Mouse (Mus musculus) mesoderm, embryonic 11.5 days (tissue): Measurements from ENCODE around the gene Lamc2.

Source experiments
- DNase-seq: peaks from one replicate; pipeline ENCODE4 v3.0.0-alpha.2; 2012; ENCODE audit warnings: low read depth, low spot score

Gene Lamc2

GRCm38 (mm10) chr1:153127622-153128021, 58.6 kb downstream of the Lamc2 start:
- DNase-seq = no peak

DNA sequence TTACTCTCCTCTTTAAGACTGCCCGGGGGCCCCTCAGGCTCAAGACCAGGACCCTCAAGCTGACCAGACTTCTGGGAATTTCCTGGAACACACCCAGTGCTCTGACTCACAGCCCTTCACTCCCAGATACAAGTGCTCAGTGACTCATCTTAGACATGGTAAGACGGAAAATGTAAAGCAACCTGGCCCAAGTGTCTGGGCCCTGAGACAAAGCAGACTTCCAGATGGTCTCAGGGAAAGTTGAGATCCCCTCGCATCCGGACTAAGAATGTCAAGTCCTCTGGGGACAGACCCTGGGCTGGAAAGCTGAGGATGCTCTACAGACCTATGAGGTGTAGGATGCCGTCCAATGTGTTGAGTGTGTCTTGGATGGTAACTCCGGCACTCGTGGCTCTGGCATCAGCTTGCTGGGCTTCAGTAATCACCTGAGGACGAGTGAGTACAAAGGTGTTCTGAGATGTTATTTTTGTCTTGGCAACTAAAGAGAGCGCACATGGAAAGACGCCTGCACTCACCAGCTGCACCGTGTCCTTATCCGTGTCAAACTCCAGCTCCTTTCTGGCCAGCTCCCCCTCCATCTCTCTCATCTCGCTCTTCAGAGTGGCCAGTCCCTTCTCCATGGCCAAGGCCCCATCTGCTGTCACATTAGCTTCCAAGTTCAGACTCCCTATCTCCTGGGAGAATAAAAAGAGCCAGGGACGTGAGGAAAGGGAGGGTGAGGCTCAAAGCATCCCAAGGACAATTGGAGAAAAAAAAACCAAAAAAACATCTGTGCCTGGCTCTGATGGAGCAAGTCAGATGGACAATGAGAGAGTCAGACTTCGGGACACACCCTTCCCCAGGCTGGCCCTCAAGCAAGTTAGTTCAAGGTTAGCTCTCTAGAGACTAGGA, 59.5 kb downstream of the Lamc2 start:
- DNase-seq = no peak

DNA sequence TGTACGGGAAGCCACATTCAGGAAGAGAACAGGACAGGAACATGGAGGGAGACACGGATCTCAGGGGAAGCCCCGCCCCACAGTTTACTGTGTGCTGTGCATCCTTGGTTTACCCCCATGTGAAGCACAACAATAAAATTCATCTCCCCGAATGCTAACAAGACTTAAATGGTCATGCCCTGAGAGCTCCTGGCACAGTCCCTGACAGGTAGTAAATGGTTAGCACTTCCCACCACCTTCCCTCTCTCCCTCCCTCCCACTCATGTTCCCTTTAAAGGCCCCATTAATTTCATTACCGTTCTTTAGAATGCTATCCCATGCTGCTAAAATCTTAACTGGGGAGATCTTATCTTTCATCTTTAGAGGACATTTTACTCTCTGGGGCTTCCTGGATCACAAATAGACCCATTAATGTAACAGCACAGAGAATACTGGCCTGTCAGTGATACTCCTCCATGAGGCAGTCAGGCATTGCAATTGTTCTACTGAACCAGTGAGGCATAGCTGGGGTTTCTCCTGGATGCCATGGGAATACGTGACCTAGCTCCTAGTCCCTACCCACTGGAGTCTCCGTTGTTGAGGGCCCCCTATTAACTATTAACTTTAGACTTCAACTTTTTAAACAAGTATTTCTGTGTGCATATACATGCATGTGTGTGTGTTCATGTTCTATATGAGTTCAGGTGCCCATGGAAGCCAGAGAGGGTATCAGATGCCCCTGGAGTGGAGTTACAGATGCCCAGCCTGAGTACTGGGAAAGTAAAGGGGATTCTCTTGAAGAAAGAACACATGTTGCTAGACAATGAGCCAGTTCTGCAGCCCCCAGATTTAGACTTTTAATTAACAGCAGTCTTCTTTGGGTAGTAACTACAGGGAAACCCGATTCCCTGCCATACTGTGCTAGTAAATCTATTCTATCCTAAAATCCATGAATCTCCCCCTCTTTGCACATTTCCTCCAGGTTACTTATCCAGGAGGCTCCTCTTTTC, 60.7 kb downstream of the Lamc2 start:
- no peak for DNase-seq

DNA sequence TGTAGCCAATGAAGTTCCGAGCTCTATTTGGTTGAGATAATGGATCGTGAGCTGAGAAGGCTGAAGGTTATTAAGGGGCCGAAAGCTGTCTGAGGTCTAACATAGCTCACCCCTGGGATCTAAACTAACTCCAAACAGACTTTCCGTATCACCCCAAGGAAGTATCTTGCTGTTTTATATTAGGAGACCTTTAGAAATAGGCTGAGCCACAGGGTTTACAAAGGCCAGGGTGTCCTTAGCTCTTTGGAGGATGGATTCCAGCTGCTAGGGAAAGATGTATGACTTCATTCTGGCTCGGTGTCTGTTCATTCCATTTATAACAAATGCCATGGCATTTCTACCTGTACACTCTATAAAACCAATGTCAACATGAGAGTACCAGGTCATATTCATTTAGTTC, 61.7 kb downstream of the Lamc2 start:
- DNase-seq = no peak

- no peak for DNase-seq
These were observed 63.5 kb downstream of the Lamc2 start for GRCm38 (mm10) chr1:153122764-153123163.

GRCm38 (mm10) chr1:153121320-153121719, 64.9 kb downstream of the Lamc2 start:
- no peak for DNase-seq

DNA sequence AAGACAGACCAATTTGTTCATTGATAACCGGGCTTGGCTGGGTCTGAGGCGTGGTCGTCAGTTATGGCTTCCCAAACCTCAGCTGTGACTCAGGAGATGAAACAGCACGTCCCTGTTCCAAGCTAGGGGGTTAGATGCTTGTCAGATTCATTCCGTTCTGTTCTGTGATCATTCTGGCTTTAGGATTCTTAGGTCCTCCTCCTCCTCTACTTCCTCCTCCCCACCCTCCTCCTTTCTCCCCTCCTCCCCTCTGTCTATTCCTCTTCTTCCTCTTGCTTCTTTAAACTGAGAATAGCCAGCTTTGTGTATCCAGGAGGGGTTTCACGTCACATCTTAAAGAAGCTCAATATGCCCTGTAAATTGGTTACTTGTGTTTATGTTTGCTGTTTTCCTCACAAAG, 65.7 kb downstream of the Lamc2 start:
- DNase-seq = no peak

DNA sequence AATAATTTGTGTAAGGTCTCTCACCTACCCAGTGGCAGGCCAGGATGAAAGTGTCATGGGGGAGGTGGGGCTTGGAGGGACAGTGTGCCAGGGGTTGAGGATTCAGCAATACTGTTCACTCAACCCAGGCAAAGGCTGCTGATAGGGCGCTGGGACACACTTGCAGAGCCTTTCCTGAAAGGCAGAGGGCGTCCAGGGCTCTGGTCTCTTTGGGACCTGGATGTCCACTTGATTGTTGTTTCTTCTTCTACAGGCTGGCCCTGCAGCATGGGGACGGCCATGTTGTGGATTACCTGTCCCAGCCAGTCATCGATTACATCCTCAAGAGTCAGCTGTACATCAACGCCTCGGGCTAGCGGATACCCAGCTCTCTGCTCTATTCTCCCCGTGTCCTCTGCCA, 70.9 kb downstream of the Lamc2 start:
- no peak for DNase-seq

DNA sequence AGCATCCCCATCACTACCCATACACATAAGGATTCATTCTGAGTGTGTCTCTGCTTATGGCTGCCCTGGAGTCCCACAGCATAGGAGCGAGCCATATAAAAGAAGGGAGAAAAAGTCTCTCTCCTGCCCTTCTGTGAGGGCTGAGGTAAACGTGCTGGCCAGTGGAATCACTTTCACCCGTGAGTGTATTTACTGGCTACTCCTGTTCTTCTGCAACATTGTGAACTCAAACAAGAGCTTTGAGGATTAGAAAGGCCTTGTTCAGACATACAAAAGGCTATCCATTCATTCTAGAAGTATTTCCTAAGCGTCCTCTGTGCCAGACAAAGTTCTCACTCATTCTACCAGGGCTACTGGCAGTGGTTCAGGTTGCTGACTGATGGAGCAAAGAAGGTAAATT, 74.7 kb downstream of the Lamc2 start:
- no peak for DNase-seq

- DNase-seq = no peak
These were observed 76.4 kb downstream of the Lamc2 start for GRCm38 (mm10) chr1:153109836-153110235.

DNA sequence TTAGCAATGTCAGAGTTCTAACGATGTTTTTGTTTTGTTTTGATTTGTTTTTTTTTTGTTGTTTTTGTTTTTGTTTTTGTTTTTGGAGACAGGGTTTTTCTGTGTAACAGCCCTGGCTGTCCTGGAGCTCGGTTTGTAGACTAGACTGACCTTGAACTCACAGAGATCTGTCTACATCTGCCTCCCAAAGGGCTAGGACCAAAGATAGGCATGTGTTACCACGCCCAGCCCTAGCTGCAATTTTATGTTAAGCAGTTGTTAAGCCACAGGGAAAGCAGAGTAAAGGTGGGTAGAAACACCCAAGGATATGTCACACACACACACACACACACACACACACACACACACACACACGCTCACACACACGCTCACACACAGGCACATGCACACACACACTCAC, 76.9 kb downstream of the Lamc2 start:
- no peak for DNase-seq

DNA sequence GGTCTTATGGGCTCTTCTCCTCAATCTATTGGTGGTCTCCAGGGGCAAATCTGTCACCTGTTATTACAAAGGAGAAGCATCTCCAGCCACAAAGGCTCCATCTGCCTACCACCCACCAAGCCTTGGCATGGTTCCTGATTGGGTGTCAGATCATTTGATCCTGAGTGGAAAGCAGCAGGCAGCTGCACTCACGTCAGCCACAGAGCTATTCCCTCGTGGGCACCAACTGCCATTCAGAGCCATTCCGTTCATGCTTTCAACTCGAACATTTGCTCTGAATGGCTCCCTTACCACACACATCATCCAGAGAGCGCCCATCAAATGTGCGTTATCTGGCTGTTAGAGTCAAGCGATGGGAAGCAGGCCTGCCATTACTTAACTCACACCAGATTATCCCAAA, 78.4 kb downstream of the Lamc2 start:
- peak; percentile 52 for DNase-seq

GRCm38 (mm10) chr1:153104804-153105203, 81.4 kb downstream of the Lamc2 start:
- DNase-seq = no peak

- DNase-seq = no peak
These were observed 83.1 kb downstream of the Lamc2 start for GRCm38 (mm10) chr1:153103186-153103554.

DNA sequence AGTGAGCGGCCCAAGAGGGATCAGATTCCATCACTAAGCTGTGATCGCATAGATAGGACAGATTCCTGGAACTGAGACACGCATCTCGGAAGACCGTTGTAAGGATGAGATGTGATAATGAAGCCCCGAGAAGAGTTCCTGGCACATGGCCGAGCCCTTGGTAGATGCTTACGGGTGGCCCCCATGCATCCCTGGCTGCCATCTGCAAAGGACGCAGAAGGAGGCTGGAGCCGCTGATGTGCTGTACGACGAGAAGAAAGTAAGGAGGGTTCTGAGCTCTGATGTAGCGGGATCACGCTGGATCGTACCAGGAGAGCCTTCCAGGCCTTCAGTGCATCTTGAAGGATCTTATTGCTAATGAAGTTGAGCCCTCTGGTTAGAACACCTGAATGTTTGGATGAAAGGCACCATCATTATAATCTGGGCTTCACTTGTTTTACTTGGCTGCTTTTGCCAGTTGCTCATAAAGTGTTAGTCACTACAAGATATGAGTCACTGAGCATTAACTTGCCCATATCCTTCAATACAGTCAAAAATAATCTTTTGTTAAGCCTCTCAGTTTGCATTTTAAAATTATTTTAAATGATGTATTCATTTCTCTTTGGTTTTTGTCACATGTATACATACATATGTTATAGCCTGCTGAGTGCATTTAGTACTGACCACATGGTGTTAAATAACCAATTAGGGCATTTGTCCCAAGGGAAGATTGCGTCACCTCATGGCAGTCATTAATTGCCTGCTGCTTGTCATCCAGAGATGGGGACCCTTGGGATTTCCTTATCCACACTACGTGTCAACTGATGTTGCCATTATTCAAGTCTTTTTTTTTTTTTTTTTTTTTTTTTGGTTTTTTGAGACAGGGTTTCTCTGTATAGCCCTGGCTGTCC, 83.7 kb downstream of the Lamc2 start:
- DNase-seq = no peak

DNA sequence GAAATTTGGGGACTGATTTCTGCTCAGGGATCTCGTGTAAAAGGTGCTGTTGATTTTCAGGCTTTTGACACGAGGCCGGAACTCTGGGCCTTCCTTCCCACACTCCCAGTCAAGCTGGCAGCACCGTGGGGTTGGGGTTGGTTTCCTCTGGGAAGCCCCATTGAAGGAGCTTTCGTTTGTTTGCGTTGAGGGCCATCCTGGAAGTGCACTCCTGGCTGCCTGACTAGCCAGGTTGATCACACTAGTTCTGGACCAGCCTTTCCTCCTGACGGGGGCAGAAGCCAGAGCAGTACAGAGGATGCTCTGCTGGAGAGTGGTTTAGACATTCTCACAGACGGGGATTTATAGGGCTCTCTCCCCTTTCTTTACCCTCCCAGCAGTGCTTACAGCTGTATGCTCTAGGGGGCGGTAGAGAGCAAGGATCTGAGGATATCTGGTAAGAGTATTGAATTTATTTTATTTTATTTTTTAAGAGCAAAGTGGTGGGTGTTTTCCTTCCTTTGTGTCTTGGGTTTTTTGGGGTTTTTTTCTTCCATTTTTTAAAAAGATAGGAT, 84.8 kb downstream of the Lamc2 start:
- DNase-seq = peak; percentile 59

DNA sequence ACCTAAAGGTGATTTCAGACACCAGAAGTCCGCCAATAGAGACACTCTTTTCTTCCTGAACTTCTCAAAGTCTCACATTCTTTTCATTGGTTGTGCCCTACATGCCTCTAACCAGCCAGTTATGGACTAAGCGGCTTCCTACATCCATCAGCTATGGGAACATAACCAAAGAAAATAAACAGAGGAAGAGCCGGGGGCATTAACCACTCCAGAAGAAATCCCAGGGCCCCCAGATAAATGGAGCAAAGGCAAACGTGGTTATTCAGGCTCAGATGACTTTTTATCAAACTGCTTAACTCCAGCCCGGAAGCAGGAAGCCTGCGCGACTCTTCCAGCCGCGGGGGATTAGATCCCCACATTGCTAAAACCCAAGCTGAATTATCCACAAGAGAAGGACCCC, 85.3 kb downstream of the Lamc2 start:
- DNase-seq = no peak

- DNase-seq = no peak
These were observed 87.7 kb downstream of the Lamc2 start for GRCm38 (mm10) chr1:153098586-153098985.

DNA sequence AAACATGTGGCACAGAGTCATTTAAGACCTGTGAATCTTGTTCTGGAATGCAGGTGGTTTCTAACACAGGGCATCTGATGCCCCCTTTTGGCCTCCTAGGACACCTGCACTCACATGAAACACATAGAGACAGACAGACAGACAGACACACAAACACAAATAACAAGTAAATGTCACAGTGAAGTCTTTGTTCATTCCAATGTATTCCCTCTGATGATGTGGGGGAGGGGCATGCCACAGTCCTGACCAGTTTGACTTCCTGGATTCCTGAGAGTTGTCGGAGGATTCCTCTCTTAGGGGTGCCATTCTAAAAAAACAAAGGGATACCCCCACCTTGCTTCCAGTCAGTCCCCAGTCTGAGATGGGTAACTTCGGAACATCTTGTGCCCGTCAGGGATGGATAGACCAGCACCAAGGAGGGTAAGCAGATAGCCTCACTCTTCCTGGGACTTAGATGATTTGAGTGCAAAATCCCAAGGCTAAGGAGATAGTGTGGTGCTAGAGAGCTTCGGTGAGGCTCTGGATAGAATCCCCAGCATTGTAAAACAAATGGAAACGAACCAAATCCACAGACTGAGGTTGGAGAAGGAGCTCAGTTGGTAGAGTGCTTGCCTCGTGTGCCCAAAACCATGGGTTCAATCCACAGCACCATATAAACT, 89.1 kb downstream of the Lamc2 start:
- no peak for DNase-seq

DNA sequence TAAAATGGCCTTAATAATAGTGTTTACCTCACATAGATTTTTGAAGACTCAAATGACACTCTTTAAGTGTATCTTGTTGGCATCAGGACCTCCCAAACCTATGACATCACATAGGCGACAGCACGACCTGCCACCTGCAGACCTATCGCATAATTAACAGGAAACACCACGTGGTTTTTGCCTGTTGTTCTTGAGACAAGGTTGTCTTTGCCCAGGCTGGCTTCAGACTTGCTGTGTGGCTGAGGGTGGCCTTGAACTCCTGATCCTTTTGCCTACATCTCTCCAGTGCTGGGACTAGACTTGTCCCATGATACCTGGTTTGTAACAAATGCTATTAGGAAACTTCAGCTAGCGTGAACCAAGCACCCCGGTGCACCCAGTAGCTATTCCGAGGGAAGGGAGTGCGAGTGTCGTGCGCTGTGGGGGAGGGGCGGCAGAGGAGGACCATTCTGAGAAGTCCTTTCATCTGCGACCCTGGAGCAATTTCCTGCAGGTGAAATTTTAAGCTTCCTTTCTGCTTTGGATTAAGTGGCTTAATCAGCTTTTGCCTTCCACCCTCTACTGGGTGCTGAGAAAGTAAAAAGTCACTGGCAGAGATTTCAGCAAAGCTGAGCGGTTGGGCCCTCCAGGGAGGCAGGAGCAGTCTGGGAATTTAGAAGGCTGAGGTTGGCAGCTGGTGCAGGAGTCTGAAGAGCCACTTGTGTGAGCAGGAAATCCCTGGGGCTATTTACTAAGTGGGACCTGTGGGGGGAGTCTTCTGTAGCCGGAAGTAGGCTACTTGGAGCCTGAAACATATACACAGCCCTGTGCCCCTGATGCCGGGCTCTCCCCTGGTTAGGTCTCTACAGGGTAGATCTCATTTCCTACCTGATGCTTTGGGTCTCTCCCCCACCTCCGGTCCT, 90.2 kb downstream of the Lamc2 start:
- DNase-seq = no peak
